Mouse (Mus musculus): ENCODE measurements at regions not wholly inside any gene's neighbourhood (a gene's known extent, or its start where the extent isn't known, plus 50 kb on each side); places are given as distances from the start of the nearest gene placed in this dataset.
"Not testable (repeated sequence)": the region's sequence is repeated elsewhere in the genome, so short reads cannot be mapped to it uniquely, and the experiment has no call there.

DNA sequence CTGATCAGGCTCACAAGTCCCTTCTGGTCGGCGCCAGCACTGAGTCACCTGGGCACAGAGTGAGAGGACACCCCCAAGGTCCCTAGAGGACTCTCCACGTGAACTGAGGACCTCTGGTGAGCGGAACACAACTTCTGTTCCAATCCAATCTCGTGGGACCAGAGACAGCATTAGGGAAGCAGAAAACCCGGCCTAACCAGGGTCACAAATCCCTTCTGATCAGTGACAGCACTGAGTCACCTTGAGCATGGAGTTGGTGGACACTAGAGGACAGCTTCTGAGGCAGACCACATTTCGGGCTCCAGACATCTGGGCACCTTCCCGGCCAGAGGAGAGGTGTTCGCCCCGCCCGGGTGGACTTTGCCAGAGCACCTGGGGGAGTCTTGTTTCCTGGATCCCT is 412.3 kb upstream of the Arid1b start:
- DNase-seq: no peak

DNA sequence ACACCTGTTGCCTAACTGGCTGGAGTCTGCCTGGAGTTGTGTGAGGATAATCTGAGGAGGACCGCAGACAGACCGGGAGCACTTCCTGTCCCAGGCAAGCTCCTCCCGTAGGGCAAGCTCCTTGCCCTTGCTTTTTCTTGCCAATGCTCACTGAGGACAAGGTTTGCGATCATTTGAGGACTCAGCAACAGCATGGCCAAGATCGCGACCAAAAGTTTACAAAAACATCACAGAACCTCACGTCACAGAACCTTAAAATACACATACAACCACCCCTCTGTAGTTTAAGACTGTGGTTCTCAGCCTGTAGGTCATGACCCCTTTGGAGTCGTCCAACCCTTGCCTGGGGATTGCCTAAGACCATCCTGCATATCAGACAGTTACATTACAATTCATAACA is 383.7 kb upstream of the Arid1b start:
- no peak for DNase-seq

DNA sequence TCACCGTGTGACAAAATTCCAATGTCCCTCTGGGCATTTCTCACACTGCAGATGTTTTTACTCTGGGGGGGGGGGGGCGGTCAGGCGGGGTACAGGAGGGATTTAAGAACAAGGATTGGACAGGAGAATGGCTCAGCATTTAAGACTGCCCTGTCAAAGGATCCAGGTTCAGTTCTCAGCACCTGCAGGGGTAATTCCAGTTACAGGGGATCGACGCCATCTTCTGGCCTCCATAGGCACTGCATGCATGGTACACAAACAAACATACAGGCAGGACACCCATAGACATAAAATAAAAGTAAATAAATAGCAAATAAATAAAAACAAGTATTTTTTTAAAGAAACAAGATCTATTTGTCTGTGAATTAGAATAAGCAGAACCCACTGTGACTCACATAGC is 383.1 kb upstream of the Arid1b start:
- no peak for DNase-seq

DNA sequence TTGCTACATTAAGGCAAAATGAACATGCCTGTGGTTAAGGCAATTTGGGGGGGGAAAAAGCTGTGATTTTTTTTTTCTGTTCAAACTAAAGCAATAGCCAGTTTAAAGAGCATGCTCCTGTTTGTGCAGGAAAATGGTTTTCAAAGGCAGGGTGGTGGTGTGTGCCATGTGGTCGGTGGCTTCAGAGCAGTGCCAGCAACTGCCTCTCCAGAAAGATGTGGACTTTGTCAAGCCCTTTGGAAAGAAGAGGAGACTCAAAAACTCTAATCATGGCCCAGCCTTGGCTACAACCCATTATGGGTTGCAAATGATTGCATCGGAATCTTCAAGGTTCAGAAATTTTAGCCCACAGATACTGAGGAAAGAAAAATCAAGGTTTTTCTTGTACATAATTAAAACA is 382.4 kb upstream of the Arid1b start:
- no peak for DNase-seq

DNA sequence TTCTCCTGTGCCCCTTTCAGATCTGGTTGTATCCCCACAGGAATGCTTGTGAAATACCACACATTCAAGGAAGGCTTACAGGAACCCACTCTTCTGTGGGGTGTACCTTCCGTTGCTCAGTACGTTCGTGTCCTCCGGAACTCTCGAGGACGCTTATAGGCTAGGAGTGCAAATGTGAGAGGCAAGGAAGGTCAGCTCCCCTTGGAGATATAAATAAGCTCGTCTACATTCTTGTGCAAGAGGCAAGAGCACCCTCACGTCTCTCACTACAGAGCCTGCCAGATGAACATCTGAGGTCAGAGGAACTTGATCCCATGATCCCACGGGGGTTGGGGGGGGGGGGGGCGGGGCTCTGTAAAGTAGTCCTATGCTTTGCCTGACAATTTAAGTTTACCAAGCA is 382.0 kb upstream of the Arid1b start:
- no peak for DNase-seq

DNA sequence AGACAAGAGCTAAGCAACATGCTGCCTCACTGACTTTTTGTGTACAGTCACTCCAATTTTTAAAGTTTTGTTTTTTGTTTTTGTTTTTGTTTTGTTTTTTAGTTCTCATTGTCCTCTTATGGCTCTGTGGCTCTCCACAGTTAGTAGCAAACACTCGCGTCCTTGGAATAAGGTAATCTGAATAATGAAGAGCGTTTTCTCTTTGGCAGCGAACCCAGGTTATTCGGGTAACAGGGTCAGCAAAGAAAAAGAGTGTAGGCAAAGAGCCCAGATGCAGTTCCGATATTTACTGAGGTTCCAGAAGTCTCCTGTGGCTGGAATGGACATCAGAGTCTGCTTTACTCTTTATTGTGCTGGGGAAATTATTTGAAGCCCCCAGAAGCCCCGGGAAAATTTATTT is 381.4 kb upstream of the Arid1b start:
- DNase-seq: no peak

DNA sequence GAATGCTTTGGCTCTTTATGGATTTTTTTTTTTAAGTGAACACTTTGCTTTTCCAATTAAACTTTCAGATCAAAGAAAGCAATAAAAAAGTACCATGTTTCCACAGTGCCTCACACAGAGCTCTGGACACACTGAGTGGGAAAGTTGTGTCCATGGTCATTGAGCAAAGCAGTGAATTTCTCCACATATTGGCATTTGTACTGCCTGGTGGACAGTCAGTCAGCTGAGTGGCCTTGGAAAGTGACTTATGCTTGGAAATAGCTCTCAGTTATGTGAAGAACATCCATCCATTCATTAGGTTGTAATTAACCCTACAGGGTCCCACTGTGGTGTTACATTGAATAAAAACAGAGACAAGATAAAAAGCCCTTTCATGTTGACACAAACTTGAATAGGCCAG is 373.8 kb upstream of the Arid1b start:
- DNase-seq: no peak

DNA sequence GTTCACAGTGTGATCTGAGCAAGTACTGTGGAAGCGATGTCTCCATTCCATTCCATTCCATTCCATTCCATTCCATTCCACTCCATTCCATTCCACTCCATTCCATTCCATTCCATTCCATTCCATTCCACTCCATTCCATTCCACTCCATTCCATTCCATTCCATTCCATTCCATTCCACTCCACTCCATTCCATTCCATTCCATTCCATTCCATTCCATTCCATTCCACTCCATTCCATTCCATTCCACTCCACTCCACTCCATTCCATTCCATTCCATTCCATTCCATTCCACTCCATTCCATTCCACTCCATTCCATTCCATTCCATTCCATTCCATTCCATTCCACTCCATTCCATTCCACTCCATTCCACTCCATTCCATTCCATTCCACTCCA is 368.0 kb upstream of the Arid1b start:
- not testable (repeated sequence) for DNase-seq

DNA sequence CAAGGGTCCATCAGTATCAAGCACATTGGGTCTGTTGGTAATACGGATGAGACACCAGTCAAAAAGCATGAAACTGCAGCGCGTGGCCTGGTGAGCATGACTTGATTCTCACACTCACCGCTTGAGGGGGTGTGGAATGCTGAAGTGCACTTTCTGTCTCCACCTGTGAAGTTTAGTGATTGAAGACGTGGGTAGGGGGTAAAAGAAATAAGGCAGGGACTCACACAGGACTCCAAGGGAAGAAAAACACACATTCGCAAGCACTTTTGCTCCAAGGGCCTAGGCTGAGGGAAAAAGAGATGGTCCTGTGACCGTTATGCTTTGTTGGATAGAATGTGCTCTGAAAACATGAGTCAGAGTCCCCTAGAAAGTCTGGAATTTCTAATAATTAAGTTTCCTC is 366.6 kb upstream of the Arid1b start:
- no peak for DNase-seq

DNA sequence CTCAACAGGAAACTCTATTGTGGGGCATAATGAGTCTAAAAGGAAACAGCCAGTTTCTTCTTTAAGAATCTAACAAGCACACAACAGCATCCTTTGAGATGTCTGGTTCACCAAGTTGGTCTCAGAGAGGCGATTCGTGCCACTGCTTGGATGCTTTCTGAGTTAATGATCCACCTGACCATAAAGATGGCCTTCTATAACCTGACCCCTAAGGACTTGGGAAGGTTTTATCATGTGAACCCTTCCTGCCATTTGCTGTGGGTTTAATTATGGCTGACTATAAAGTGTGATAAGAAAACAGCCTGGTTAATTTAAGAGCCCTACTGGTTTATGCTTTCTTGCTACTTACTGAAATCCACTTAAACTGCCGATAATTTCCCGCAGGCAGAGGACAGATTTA is 363.0 kb upstream of the Arid1b start:
- DNase-seq: no peak

DNA sequence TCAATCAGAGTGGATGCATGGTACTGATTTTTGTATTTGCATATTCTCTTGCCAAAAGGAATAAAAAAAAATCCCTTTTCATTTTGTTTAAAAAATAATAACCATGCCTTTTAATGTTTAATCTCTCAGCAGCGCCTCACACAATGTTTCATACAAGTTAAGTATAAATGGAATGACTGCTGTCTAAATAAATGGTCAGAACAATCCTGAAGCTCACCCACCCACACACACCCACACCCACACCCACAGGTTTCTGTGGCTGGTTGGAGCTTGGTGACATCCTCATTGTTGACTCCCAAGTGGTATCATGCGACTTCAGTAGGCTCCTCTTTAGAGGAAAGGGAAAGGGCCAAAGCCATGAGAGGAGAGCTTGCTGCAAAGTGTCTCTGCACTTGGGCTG is 361.6 kb upstream of the Arid1b start:
- no peak for DNase-seq

DNA sequence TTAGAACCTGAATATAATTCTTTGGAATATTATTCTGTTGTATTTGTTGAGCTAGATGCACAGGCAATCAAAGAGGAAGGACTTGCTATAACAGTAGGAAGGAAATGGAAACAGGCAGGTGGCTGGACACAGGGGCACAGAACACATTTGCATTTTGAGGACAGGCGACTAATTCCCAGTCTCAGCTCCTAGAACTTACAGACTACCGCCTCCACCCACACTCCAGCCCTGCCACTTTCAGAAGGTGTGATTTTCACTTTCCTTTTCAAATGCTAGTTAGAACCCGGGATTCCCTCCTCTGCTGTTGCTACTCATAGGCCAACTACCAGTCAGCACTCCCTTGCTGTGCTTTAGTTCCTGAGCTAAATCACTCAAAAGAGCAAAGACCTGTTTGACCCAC is 360.4 kb upstream of the Arid1b start:
- DNase-seq: no peak

DNA sequence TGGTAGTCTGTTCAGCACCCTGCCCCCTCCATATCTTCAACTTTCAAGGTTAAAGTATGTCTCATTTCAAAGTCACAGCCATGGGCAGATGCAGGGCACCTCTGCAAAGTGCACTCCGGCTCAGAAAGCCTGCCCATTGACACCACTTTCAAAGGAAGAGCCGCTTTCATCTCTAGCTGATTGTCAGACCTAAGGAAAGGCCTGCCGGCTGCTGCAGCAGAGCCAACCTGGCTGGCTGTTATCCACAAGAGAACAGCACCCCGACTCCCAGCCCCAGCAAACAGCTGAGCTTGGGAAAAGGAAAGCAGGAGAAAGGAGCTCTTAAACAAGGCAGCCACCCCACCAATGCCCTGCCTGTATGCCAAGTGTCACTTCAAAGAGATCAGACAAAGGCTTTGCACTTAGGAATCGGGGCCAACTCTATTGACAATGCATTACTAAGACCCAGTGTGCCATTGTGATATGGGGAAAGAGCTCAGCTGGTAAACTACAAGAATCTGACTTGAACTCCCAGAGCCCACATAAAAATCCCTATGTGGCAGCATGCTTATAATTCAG is 357.3 kb upstream of the Arid1b start:
- DNase-seq: no peak

DNA sequence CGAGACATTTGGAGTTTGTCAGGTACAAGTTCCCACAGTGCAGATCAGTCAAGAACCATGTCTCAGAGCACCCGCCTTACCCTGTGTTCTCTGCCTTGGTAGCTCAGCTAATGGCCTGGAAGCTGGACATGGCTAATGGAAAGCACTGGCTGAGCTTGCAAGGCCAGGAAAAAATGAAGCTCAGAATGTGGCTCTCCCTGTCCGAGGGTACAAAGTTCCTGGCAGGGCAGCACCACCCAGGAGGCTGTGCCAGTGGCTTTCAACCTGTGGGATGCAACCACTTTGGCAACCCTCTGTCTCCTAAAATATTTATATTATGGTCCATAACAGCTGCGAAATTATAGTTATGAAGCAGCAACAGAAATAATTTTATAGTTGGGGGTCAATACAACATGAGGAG is 354.6 kb upstream of the Arid1b start:
- no peak for DNase-seq

DNA sequence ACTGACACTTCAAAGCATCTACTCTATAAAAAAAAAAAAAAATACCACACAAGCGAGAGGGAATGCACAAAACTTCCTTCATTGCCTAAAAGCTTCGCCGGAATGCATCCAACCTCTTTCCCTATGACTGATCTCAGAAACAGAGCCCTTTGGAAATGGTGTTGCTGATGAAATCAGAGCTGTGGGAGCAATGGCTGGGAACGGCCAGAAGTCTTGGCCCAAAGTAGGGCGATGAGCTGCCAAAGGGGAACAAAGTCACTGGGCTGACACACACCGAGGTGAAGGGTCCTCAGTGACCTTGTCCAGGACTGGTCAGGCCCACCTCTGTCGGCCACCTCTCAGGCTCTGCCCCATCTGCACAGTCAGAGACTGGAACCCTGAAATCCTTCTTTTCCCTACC is 353.6 kb upstream of the Arid1b start:
- no peak for DNase-seq

DNA sequence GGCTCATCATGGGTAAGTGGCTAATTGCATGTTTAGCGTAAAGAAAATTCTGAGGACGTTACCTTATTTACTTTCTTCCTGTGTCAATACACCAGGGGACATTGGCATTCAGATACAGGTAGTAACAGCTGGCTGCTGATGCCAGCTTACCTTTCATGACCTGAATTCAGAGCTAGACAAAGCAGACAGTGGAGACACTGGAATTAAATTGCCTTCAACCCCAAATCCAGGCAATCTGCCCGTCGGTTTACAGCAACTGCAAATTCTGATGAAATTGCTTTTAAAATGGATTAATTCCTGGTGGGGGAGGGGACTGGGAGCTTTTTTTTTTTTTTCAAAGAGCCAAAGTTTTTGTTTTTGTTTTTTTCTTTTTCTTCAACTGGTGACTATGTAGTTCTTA is 353.0 kb upstream of the Arid1b start:
- no peak for DNase-seq

DNA sequence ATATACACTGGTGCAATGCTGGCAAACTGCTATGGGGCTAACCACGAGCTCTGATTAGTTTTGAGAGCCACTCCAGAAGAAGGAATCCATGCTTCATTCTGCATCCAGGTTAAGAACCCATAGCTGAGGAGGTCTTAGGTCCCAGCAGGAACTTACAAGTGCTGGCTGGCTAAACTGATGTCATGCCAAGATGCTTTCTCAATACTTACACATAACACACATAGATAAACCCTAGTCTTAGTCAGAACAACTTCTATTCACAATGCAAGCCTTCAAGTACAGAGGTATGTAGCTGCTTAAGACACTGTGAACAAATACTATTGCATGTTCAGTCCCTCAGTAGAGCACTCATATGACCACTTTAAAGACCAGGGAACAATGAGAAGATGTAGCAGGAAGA is 352.1 kb upstream of the Arid1b start:
- no peak for DNase-seq

DNA sequence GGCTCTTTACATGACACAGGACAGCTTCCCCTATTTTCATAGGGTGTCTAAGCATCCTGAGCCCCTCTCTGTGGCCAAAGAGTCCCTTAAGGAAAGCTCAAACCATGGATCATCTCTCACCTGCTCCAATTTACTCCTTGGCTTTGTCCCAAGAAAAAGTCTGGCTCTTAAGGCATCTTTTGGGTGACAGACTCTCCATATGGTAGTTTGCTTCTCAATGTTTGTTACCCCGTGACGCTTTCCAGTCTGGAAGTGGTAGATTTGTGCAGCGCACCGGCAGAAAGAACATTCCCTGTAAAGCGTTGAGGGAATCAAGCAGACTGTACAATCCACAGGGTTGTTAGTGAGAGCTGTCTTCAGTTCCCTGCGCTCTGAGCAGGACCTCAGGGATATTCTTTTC is 350.8 kb upstream of the Arid1b start:
- no peak for DNase-seq

DNA sequence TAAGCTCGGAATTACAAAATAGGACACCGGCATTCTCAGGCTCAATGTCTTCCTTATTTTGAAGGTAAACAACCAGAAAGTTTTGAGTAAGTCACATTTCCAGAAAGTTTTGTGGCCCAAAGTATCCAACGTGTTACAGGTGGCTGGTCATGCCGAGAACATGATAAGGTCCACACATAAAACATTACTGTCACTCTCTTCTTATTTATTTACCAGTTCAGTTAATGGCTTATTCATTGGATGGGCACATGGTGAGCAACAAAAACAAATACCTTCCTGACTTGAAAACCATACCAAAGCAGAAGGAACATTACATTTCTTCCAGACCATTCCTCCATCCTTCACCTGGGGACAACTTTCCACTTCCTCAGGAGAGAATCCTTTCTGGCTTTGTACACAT is 345.5 kb upstream of the Arid1b start:
- DNase-seq: no peak

DNA sequence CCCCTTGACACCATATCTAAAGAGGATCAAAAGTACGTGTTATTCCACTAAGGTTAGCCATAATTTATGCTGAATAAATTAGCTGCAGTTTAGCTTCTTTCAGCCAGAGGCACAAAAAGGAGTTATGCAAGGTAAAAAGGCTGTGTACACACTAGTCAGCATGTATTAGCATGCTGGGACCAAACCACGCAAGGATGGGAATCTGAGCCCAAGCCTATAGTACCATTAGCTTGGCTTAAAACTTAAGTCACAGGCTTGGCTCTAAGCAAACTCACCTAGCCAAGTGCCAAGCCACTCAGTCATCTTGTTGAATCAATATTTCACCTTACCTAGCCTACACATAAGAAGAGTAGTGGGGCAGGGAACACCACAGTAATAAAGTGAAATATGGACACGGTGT is 339.9 kb upstream of the Arid1b start:
- DNase-seq: no peak

DNA sequence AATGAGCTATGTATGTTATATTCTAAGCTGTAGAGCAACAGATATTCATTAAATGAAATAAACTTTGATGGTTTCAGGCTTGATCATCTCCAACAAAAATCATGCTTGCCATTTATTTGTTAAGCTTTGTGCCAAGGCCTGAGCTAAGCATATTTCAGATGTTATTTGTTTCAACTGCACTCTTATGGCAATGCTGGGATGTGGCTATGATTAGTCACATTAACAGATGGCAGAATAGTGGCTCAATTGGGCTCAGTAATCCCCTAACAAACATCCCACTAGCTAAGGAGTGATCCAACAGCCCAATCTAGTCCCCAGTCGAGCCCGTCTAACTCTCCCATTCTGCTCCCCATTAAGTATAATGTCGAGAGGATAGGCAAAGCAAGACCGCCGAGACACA is 332.1 kb upstream of the Arid1b start:
- no peak for DNase-seq

DNA sequence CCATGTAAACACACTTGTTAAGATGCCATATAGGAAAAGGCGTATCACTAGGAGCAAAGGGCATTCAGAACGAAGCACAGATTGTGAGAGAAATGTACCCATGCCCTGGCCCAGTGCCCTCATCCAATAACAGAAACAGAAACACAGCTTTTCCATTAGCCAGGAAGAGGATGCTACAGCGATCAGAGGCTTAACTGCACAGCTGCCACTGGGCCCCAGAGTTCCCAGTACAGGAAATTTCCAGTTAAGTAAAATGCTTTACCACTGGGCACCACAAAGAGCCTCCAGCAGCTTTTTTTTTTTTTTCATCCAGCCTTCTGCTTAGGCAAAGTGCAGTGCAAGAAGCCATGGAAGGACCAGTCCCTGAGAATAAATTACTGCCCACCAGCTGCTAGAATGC is 325.6 kb upstream of the Arid1b start:
- DNase-seq: no peak

DNA sequence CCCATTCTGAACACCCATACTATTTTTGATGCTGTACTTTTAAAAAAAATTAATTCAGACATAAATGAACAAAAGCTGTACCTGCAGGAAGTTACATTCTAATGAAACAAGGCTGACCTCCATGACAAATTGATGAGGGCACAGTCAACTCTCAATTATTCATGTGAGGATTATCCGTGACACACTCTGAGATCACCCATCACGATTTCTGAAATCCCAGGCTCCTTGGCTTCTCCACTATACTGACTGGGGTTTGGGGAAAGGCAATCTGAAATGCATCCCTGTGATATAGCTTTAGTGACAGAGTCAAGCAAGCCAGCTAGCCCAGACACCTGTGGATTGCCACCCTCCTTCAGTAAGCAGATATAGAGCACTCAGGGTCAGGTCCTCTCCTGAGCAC is 320.9 kb upstream of the Arid1b start:
- no peak for DNase-seq

DNA sequence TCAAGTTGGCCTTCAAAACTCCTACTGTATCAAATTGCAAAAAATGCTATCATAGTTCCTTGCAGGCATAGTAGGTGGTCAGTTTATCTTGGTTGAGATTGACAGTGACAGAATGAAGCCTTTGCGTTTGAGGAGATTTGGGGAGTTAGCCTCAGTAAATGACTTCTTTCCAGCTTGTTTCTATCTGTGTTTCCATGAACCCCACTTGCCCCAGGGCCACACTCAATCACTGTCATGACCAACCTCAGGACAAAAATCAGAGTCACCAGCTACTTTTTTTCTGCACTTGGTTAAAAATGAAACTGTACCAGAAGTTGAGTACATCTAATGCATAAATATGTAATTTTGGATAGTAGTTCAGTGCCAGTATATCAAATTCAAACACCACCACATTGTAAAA is 287.7 kb upstream of the Arid1b start:
- no peak for DNase-seq

DNA sequence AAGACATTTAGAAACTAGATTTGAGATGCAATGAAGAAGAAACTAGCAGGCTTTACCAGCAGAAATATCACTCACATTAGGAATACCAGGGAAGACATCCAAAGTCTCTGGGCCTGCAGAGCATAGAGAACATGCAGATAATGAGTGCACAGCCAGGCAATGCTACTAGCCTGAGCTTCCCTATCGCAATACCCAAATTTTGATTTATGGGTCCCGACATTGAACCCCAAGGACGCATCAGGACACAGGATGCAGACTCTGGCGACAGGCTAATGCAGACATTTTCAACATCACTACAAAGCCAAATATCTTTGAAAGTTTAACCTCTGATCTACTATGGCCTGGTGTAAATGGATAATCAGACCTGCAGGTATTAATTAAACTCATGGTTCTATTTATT is 273.1 kb upstream of the Arid1b start:
- DNase-seq: no peak

DNA sequence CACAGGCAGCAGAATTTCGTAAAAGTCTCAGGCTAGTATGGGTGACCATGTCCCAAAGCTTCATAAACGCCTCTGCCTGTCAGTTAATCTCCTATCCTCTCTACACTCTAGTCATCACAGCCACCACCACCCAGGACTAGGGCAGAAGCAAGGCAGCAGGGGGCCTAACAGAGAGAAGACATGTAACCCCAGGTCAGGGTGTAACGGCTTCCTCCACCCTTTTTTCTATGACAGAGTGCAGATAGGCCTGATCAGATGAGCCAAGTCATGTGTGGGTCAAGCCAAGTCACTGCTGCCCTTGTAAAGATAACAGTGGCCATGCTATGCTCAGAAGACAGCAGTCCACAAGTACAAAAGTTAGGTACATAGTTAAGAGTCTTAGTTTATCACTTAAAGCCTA is 270.1 kb upstream of the Arid1b start:
- DNase-seq: no peak
